Mouse (Mus musculus): ENCODE measurements around the gene Nectin2. TPM values are rescaled to one million over a fixed set of nuclear protein-coding genes. Genes with fewer than 3 reads are reported as not detected.

Nectin2 gene
- polyA plus RNA-seq, 1 experiment from 2014 or later, result 131 TPM

DNA sequence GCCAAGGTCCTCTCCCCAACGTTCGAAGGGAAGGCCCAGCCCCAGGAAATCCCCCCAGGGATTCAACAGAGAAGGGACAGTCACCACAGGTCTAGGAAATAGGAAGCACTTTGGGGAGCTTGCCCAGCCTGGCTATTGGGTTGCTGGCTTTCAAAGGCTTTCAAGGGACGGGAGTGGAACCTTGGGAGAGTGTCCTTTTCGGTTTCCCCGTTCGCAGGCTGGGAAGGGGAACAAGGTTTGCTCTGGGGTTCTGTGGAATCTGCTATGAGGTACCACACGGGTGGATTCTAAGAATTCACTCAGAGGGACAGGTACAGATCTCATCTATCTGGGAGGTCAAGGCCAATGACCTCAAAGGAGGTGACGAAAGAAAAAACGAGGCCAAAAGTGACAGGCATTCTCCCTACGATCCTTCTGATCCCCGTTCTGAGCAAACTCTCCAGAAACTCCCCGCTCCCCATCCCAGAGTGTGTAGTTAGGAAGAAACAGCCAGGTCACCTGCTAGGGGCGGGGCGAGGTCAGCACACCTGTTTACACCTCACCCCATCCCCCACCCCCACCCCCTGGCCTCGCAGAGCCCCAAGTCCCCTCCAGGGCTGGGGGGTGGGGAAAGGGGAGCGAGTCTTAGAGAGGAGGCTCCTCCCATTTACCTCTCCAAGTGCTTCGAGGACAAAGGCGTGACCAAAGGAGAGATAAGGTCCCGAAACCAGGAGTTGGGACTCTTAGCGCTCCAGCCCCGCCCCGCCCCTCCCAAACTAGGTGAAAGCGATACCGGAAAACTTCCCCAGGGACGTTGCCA is 2.7 kb downstream of the Nectin2 start:
- 5% methylated on average over 25 of the region's 25 CpGs for WGBS
- ATAC-seq (ENCODE audit: low read depth), result peak; percentile 3; the same call in 1 of the 2 replicates
- no peaks in the 10 kb centered on the region for H3K27me3 ChIP-seq (ENCODE audit: control insufficient read depth, insufficient read depth, low read depth, low read length)
- peak overlapping the region; percentile 79 for H3K4me3 ChIP-seq (ENCODE audit: low read length)
- H3K36me3 ChIP-seq (ENCODE audit: control insufficient read depth, insufficient read depth, low read length), result 0 out of 2 replicates have a peak, but pooled peaks cover 3% of the 10 kb centered on the region
- no peaks in the 10 kb centered on the region for H3K9me3 ChIP-seq (ENCODE audit: control insufficient read depth, low read length)
- H3K4me1 ChIP-seq (replicated peaks; ENCODE audit: control insufficient read depth, insufficient read depth, low read length), result peaks cover 39% of the 10 kb centered on the region
- H3K9ac ChIP-seq (ENCODE audit: low read length), result peak overlapping the region; percentile 93
- peak overlapping the region; percentile 86 for H3K27ac ChIP-seq (ENCODE audit: low read length)
- peak overlapping the region; percentile 63 for H3K4me2 ChIP-seq (ENCODE audit: low read depth, low read length)

DNA sequence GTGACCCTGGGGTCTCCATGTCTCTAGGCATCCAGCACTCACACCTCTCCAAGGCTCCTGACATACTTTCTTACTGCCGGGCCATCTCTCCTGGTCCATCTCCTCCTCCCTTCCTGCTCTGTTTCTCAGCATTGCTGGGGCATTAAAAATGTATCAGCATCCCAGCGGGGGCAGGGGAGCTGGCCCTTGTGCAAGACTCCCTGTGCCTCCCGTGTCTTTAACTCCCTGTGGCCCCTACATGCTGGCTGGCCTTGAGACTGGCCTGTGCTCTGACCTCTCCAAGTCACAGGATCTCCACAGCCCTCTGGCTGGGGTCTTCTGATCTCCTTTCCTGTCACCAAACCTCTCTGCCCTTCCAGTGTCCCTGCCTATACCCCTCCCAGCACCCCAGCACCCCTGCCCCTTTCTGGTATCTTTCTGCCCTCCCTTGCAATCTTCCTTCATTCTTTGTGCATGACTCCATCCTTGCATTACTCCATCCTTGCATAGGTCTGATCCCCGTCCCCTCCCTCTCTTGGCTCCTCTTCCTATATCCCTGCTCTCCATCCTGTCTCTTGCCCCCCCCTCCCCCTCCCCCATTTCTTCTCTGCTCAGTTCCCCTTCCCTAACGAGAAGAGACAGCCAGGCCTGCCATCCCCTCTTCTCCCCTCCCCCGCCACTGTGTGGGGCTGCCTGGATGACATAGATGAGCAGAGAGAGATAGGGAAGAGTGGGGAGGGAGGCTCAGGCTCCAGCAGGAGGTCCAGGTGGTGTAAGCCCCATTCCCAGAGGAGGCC is 3.7 kb downstream of the Nectin2 start:
- peak overlapping the region; percentile 86; the same call in 1 of the 2 replicates for H3K27ac ChIP-seq (ENCODE audit: low read length)
- WGBS, result 25% methylated on average over 6 of the region's 6 CpGs
- no peaks in the 10 kb centered on the region for H3K27me3 ChIP-seq (ENCODE audit: control insufficient read depth, insufficient read depth, low read depth, low read length)
- peak overlapping the region; percentile 63 for H3K4me2 ChIP-seq (ENCODE audit: low read depth, low read length)
- peaks cover 49% of the 10 kb centered on the region for H3K4me1 ChIP-seq (replicated peaks; ENCODE audit: control insufficient read depth, insufficient read depth, low read length)
- peak overlapping the region; percentile 79 for H3K4me3 ChIP-seq (ENCODE audit: low read length)
- peak overlapping the region; percentile 93 for H3K9ac ChIP-seq (ENCODE audit: low read length)
- H3K36me3 ChIP-seq (ENCODE audit: control insufficient read depth, insufficient read depth, low read length), result 0 out of 2 replicates have a peak, but pooled peaks cover 3% of the 10 kb centered on the region
- no peak for ATAC-seq (ENCODE audit: low read depth)
- no peaks in the 10 kb centered on the region for H3K9me3 ChIP-seq (ENCODE audit: control insufficient read depth, low read length)

DNA sequence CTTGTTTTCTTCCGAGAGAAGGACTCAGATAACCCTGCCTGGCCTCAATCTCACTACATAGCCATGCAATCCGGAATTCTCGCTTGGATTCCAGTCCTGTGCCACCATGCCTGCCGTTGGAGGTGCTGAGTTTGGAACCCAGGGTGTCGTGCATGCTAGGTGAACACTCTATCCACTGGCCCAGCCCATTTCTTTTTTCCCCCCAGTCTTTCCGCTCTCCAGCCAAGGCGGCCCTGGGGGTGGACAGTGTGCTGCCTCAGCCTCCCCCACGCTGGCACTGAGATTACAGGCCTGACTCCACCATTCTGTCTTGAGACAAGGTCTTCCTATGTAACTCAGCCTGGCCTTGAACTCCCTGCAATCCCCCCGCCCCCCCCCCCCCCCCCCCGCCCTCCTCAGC is 4.3 kb downstream of the Nectin2 start:
- WGBS, result 75% methylated on average over 8 of the region's 10 CpGs
- Histone ChIP-seq H3K27ac (ENCODE audit: low read length) (no peak overlapping the region), H3K36me3 (ENCODE audit: control insufficient read depth, insufficient read depth, low read length) (peaks cover 4% of the 10 kb centered on the region), H3K27me3 (ENCODE audit: control insufficient read depth, insufficient read depth, low read depth, low read length) (no peaks in the 10 kb centered on the region), H3K4me3 (ENCODE audit: low read length) (no peak overlapping the region), H3K4me1 (replicated peaks; ENCODE audit: control insufficient read depth, insufficient read depth, low read length) (peaks cover 52% of the 10 kb centered on the region), H3K4me2 (ENCODE audit: low read depth, low read length) (no peak overlapping the region), H3K9ac (ENCODE audit: low read length) (no peak overlapping the region), H3K9me3 (ENCODE audit: control insufficient read depth, low read length) (no peaks in the 10 kb centered on the region)
- no peak for ATAC-seq (ENCODE audit: low read depth)

DNA sequence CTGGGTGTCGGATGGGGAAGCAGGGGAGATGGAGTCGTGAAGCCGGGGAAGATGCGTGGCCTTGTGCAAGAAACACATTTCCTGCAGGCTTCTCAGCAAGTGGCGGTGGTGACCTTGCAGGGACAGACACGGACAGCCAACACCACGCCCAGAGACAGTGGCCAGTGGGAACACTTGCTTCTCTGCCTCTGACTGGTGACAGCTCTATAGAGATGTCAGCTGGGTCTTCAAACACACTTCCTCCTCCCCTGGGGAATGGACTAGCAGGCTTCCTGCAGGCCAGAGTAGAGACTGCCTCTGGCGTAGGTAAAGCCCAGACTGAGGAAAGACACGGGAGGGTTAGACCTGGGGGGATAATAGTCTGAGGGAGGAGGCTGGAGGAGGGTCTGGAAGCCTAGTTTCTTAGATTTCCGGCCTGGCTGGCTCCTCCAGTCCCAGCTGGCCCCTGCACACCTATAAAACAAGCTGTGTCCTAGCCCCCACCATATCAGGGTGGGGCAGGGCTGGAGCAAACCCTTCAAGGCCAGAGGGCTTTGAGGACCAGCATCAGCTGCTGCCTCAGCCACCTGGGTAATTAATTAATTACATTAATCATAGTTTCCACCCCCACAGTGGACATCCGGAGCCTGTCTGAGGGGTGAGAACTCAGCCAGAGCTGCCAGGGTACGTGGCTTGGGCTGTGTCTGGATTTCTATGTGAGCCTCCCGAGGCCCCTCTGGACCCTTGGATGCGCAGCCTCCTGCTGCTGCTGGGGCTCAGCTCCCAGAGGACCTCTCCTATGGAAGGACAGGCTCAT is 5.5 kb downstream of the Nectin2 start:
- H3K4me2 ChIP-seq (ENCODE audit: low read depth, low read length), result no peak overlapping the region

DNA sequence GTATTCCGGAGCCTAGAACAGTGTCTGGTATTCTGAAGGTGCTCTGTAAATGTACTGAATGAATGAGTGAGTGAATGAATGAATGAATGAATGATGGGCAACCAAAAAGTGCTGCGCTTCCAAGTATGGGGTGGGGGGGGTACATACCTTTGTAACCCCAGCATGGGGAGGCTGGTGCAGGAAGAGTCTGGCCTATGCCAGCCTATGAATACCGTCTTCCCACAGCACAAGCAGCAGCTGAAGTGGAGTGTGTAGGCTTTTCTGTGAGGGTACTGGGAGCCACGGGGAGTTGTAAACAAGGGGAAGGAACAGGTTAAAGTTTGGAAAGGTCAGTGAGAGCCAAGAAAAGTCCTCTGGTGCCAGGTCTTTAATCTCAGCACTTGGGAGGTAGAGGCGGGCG is 6.5 kb downstream of the Nectin2 start:
- peaks cover 11% of the 10 kb centered on the region for H3K36me3 ChIP-seq (ENCODE audit: control insufficient read depth, insufficient read depth, low read length)
- H3K27me3 ChIP-seq (ENCODE audit: control insufficient read depth, insufficient read depth, low read depth, low read length), result no peaks in the 10 kb centered on the region
- no peaks in the 10 kb centered on the region for H3K9me3 ChIP-seq (ENCODE audit: control insufficient read depth, low read length)
- WGBS, result 71% methylated on average over 6 of the region's 6 CpGs
- no peak overlapping the region for H3K4me2 ChIP-seq (ENCODE audit: low read depth, low read length)
- peaks cover 46% of the 10 kb centered on the region for H3K4me1 ChIP-seq (replicated peaks; ENCODE audit: control insufficient read depth, insufficient read depth, low read length)
- H3K27ac ChIP-seq (ENCODE audit: low read length), result no peak overlapping the region
- no peak overlapping the region for H3K9ac ChIP-seq (ENCODE audit: low read length)
- no peak overlapping the region for H3K4me3 ChIP-seq (ENCODE audit: low read length)
- no peak for ATAC-seq (ENCODE audit: low read depth)

More for the DNA sequence above, 5.5 kb downstream of the Nectin2 start:
- 50% methylated on average over 14 of the region's 14 CpGs for WGBS
- no peaks in the 10 kb centered on the region for H3K27me3 ChIP-seq (ENCODE audit: control insufficient read depth, insufficient read depth, low read depth, low read length)
- H3K9ac ChIP-seq (ENCODE audit: low read length), result peak overlapping the region; percentile 26; the same call in 1 of the 2 replicates
- H3K27ac ChIP-seq (ENCODE audit: low read length), result peak overlapping the region; percentile 56
- no peak overlapping the region for H3K4me3 ChIP-seq (ENCODE audit: low read length)
- no peaks in the 10 kb centered on the region for H3K9me3 ChIP-seq (ENCODE audit: control insufficient read depth, low read length)
- ATAC-seq (ENCODE audit: low read depth), result 0 out of 2 replicates have a peak, but pooled peaks have one; percentile 3
- peaks cover 11% of the 10 kb centered on the region for H3K36me3 ChIP-seq (ENCODE audit: control insufficient read depth, insufficient read depth, low read length)
- H3K4me1 ChIP-seq (replicated peaks; ENCODE audit: control insufficient read depth, insufficient read depth, low read length), result peaks cover 46% of the 10 kb centered on the region

DNA sequence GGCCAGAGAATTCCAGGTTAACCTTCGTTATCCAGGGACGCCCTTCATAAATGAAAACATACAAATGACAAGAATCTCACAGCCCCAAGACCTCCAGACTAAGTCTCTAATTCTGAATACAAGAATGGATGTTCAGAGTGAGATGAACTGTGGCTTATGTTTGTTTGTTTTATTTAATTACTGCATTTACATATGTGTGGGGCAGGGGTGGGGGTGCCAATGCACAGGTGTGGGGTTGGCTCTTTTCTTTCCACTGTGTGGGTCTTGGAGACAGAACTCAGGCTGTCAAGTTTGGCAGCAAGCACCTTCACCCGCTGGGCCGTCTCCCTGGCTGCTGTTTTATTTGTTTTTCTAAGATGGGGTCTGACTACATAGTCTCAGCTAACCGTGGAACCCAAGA is 7.8 kb downstream of the Nectin2 start:
- Histone ChIP-seq H3K4me3 (ENCODE audit: low read length) (no peak overlapping the region), H3K4me2 (ENCODE audit: low read depth, low read length) (no peak overlapping the region), H3K4me1 (replicated peaks; ENCODE audit: control insufficient read depth, insufficient read depth, low read length) (peaks cover 39% of the 10 kb centered on the region), H3K27ac (ENCODE audit: low read length) (no peak overlapping the region), H3K27me3 (ENCODE audit: control insufficient read depth, insufficient read depth, low read depth, low read length) (no peaks in the 10 kb centered on the region), H3K36me3 (ENCODE audit: control insufficient read depth, insufficient read depth, low read length) (peaks cover 15% of the 10 kb centered on the region), H3K9ac (ENCODE audit: low read length) (no peak overlapping the region), H3K9me3 (ENCODE audit: control insufficient read depth, low read length) (no peaks in the 10 kb centered on the region)
- ATAC-seq (ENCODE audit: low read depth), result no peak
- 36% methylated on average over 5 of the region's 5 CpGs for WGBS

DNA sequence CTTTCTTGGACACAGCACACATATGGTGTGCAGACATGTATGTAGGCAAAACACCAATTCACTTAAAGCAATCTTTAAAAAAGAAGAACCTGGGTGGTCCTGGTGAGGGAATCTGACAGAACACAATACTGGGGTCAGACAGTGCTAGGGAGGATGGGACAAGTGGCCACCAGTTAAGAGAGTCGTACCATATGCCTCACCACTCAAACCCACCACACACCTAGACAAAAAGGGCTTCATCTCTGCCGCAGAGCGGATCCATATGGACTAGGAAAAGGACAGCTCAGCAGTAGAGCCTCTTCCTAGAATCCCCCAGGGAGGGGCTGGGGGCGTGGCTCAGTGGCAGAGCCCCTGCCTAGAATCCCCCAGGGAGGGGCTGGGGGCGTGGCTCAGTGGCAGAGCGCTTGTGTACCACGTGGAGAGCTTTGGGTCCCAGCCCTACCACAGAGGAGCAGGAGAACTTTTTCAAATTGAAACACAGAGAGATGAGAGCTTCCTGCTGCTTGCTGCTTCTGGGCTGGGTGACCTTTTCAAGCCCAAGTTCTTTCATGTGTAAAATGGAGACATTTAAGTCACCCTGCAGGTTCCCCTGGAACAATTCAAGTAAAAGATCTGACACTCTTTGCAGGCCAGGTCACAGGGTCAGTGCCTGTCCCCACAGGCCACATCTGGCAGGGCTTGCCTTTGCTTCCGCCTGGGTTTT is 8.8 kb downstream of the Nectin2 start:
- Histone ChIP-seq H3K36me3 (ENCODE audit: control insufficient read depth, insufficient read depth, low read length) (peaks cover 24% of the 10 kb centered on the region), H3K9ac (ENCODE audit: low read length) (no peak overlapping the region), H3K4me2 (ENCODE audit: low read depth, low read length) (no peak overlapping the region), H3K4me1 (replicated peaks; ENCODE audit: control insufficient read depth, insufficient read depth, low read length) (peaks cover 29% of the 10 kb centered on the region), H3K9me3 (ENCODE audit: control insufficient read depth, low read length) (no peaks in the 10 kb centered on the region), H3K4me3 (ENCODE audit: low read length) (no peak overlapping the region), H3K27ac (ENCODE audit: low read length) (peak overlapping the region; percentile 30; the same call in 1 of the 2 replicates), H3K27me3 (ENCODE audit: control insufficient read depth, insufficient read depth, low read depth, low read length) (no peaks in the 10 kb centered on the region)
- ATAC-seq (ENCODE audit: low read depth), result peak; percentile 65
- 18% methylated on average over 8 of the region's 8 CpGs for WGBS

DNA sequence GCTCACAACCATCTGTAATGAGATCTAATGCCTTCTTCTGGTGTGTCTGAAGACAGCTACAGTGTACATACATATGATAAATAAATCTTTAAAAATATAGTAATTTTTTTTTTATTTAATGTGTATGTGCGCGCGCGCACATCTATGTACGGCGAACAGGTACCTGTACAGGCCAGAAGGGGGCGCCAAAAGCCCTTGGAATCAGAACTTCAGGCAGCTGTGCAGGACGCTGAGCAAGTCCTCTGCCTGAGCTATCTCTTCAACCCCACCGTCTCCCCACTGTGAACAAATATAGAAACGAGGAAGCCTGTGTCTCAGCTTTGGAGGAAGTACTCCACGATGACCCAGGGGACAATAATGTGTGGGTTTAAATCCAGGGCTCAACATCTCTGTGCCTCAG is 10.0 kb downstream of the Nectin2 start:
- no peak overlapping the region for H3K4me3 ChIP-seq (ENCODE audit: low read length)
- WGBS, result 85% methylated on average over 11 of the region's 11 CpGs
- ATAC-seq (ENCODE audit: low read depth), result no peak
- no peak overlapping the region for H3K27ac ChIP-seq (ENCODE audit: low read length)
- H3K9ac ChIP-seq (ENCODE audit: low read length), result no peak overlapping the region
- peaks cover 25% of the 10 kb centered on the region for H3K4me1 ChIP-seq (replicated peaks; ENCODE audit: control insufficient read depth, insufficient read depth, low read length)
- H3K4me2 ChIP-seq (ENCODE audit: low read depth, low read length), result no peak overlapping the region
- H3K9me3 ChIP-seq (ENCODE audit: control insufficient read depth, low read length), result no peaks in the 10 kb centered on the region
- H3K36me3 ChIP-seq (ENCODE audit: control insufficient read depth, insufficient read depth, low read length), result peaks cover 28% of the 10 kb centered on the region
- H3K27me3 ChIP-seq (ENCODE audit: control insufficient read depth, insufficient read depth, low read depth, low read length), result no peaks in the 10 kb centered on the region
